In genomic region chr5:21700272-21700821, GRCm38 (mm10) we compare ENCODE assay signal across 9 mouse cellular contexts. TPM values are rescaled to one million over a fixed set of nuclear protein-coding genes. Genes with fewer than 3 reads are reported as not detected.
DNase-seq lines count a peak whose midpoint lies in the region; ATAC-seq and TF ChIP-seq lines count a peak whose summit lies in the region.
"Had no signal": no experiment of that assay in that cellular context is flagged by ENCODE, and none has a peak within 500 bp of the region (broad histone marks: within the 10 kb centered on the region; RNA-seq: fewer than 3 reads in every experiment).

No protein-coding gene starts in this region.

- in situ Hi-C loops in ES-E14 (cut with MboI; ENCODE audit: low sequenced_read_pairs in 2 of 2, unreplicated experiment in 2 of 2): no loop called here

- peak overlapping the region; percentile 72 for H3K9ac ChIP-seq in heart, embryonic 11.5 days (ENCODE audit: low read depth, low read length)
- H3K9ac ChIP-seq in ES-E14 (ENCODE audit: insufficient read depth, low read depth, low read length, poor library complexity, severe bottlenecking): no peak overlapping the region
- peak overlapping the region; percentile 51 for H3K9ac ChIP-seq in forebrain, embryonic 15.5 days (replicated peaks)
- H3K9ac ChIP-seq in liver, embryonic 15.5 days: peak overlapping the region; percentile 74; the same call in 1 of the 2 replicates

- DNase-seq in heart, adult 8-10 months (ENCODE audit: low spot score): no peak
- no peak for DNase-seq in ES-E14 (ENCODE audit: low read depth, low spot score)
- no peak for DNase-seq in adrenal gland, adult 8-10 months
- no peak for DNase-seq in layer of hippocampus, postnatal 25 days (ENCODE audit: extremely low spot score in 1 of 2, low spot score in 1 of 2)
- DNase-seq in lung, postnatal 4 days: no peak

- H3K27me3 ChIP-seq in heart, embryonic 11.5 days (ENCODE audit: control insufficient read depth, insufficient read depth, low read length): no peaks in the 10 kb centered on the region
- H3K27me3 ChIP-seq in forebrain, embryonic 15.5 days: no peaks in the 10 kb centered on the region
- H3K27me3 ChIP-seq in liver, embryonic 15.5 days: no peaks in the 10 kb centered on the region

- peak overlapping the region; percentile 55 for H3K4me3 ChIP-seq in heart, embryonic 11.5 days (ENCODE audit: low read depth, low read length)
- peak overlapping the region; percentile 83 to 93; a peak in 3 of 4 replicates for H3K4me3 ChIP-seq in ES-E14 (ENCODE audit: insufficient read depth in 1 of 2, low read depth in 1 of 2, low read length in 2 of 2, poor library complexity in 1 of 2, severe bottlenecking in 1 of 2)
- H3K4me3 ChIP-seq in forebrain, embryonic 15.5 days: peak overlapping the region; percentile 78
- H3K4me3 ChIP-seq in liver, embryonic 15.5 days (replicated peaks): peak overlapping the region; percentile 85

- 21% methylated on average over 10 of the region's 10 CpGs for WGBS in heart, embryonic 11.5 days (ENCODE audit: insufficient replicate concordance)
- 6% methylated on average over 10 of the region's 10 CpGs for WGBS in forebrain, embryonic 15.5 days
- WGBS in liver, embryonic 15.5 days (ENCODE audit: insufficient replicate concordance): 28% methylated on average over 10 of the region's 10 CpGs

- no peaks in the 10 kb centered on the region for H3K9me3 ChIP-seq in heart, embryonic 11.5 days (replicated peaks; ENCODE audit: control insufficient read depth, low read length)
- H3K9me3 ChIP-seq in ES-E14 (ENCODE audit: control insufficient read depth, insufficient read depth, low read depth, low read length): no peaks in the 10 kb centered on the region
- H3K9me3 ChIP-seq in forebrain, embryonic 15.5 days: no peaks in the 10 kb centered on the region
- H3K9me3 ChIP-seq in liver, embryonic 15.5 days (replicated peaks): no peaks in the 10 kb centered on the region

- H3K27ac ChIP-seq in heart, embryonic 11.5 days (ENCODE audit: low read depth, low read length): no peak overlapping the region
- H3K27ac ChIP-seq in ES-E14 (ENCODE audit: insufficient read depth, low read depth, low read length, poor library complexity, severe bottlenecking): no peak overlapping the region
- H3K27ac ChIP-seq in forebrain, embryonic 15.5 days (replicated peaks): no peak overlapping the region
- no peak overlapping the region for H3K27ac ChIP-seq in liver, embryonic 15.5 days (replicated peaks)

- no peak for ATAC-seq in heart, embryonic 11.5 days (replicated peaks; ENCODE audit: insufficient number of reproducible peaks, low FRiP score, low TSS enrichment)
- ATAC-seq in forebrain, embryonic 15.5 days (replicated peaks): no peak
- ATAC-seq in liver, embryonic 15.5 days (ENCODE audit: insufficient read depth): no peak

- H3K4me1 ChIP-seq in heart, embryonic 11.5 days (ENCODE audit: control insufficient read depth, insufficient read depth, low read length): no peaks in the 10 kb centered on the region; the same call in 1 of the 2 replicates
- peaks cover 0 to 5% of the 10 kb centered on the region in 2 experiments; a peak in 1 of 4 replicates for H3K4me1 ChIP-seq in ES-E14 (ENCODE audit: control insufficient read depth in 2 of 2, insufficient read depth in 2 of 2, low read length in 2 of 2, poor library complexity in 1 of 2)
- H3K4me1 ChIP-seq in forebrain, embryonic 15.5 days: peaks cover 9% of the 10 kb centered on the region
- peaks cover 30% of the 10 kb centered on the region for H3K4me1 ChIP-seq in liver, embryonic 15.5 days (replicated peaks)

- H3K4me2 ChIP-seq in heart, embryonic 11.5 days: peak overlapping the region; percentile 90
- H3K4me2 ChIP-seq in forebrain, embryonic 15.5 days (replicated peaks): peak overlapping the region; percentile 59
- H3K4me2 ChIP-seq in liver, embryonic 15.5 days: peak overlapping the region; percentile 96

- no peaks in the 10 kb centered on the region for H3K36me3 ChIP-seq in heart, embryonic 11.5 days (ENCODE audit: control insufficient read depth, insufficient read depth, low read length)
- H3K36me3 ChIP-seq in ES-E14 (ENCODE audit: control insufficient read depth, insufficient read depth, low read length, poor library complexity, severe bottlenecking): no peaks in the 10 kb centered on the region
- no peaks in the 10 kb centered on the region for H3K36me3 ChIP-seq in forebrain, embryonic 15.5 days
- no peaks in the 10 kb centered on the region for H3K36me3 ChIP-seq in liver, embryonic 15.5 days (replicated peaks)

TF ChIP-seq in ES-E14, 5 proteins besides CTCF, POLR2A, EP300 and RAD21:
- TF ChIP-seq HCFC1 (IDR thresholded peaks at IDR 0.05; ENCODE audit: borderline replicate concordance, insufficient read depth, low read length) (no peak), ZNF384 (IDR thresholded peaks at IDR 0.05; ENCODE audit: low read depth, low read length) (no peak), MAFK (IDR thresholded peaks at IDR 0.05; ENCODE audit: insufficient read depth, low read depth, low read length) (no peak), ZC3H11A (IDR thresholded peaks at IDR 0.05; ENCODE audit: borderline replicate concordance, low read depth, low read length) (no peak), CHD2 (IDR thresholded peaks at IDR 0.05; ENCODE audit: low read depth, low read length) (no peak)

RNA-seq across cellular contexts. Expression of gene Napepld, which starts 0.8 kb away (rescaled TPM):
- 4.2 and 5.2 TPM in 2 replicates for polyA plus RNA-seq in heart, embryonic 11.5 days (2014; fragmentation: Nextera tagmentation; extraction: Ambion mirVana)
- 1 to 10 TPM; 5.0 to 7.0 (median 6.8) TPM for total RNA-seq in heart, adult 8-10 months (2022)
- 4.3 and 7.3 TPM in 2 replicates for total RNA-seq in ES-E14 (2012; rRNA removed)
- polyA plus RNA-seq in forebrain, embryonic 15.5 days (2015; fragmentation: Nextera tagmentation; extraction: Ambion mirVana): 3.9 and 4.2 TPM in 2 replicates
- 0.74 and 1.1 TPM in 2 replicates for polyA plus RNA-seq in liver, embryonic 15.5 days (2015; fragmentation: Nextera tagmentation; extraction: Ambion mirVana)
- total RNA-seq in adrenal gland, adult 8-10 months (2022): 10 to 100 TPM; 43.1 to 64.5 (median 46.1) TPM
- total RNA-seq in layer of hippocampus, postnatal 25 days (2021): 10 to 100 TPM; 21.2 to 24.5 TPM

RNA-seq across cellular contexts. Expression of gene Pmpcb, which starts 36.6 kb away (rescaled TPM):
- polyA plus RNA-seq in heart, embryonic 11.5 days (2014; fragmentation: Nextera tagmentation; extraction: Ambion mirVana): 133 and 136 TPM in 2 replicates
- 100 to 1,000 TPM; 289 to 312 (median 300) TPM for total RNA-seq in heart, adult 8-10 months (2022)
- total RNA-seq in ES-E14 (2012; rRNA removed): 132 and 134 TPM in 2 replicates
- 85.3 and 89.1 TPM in 2 replicates for polyA plus RNA-seq in forebrain, embryonic 15.5 days (2015; fragmentation: Nextera tagmentation; extraction: Ambion mirVana)
- polyA plus RNA-seq in liver, embryonic 15.5 days (2015; fragmentation: Nextera tagmentation; extraction: Ambion mirVana): 38.9 and 44.4 TPM in 2 replicates
- 100 to 1,000 TPM; 215 to 293 (median 236) TPM for total RNA-seq in adrenal gland, adult 8-10 months (2022)
- 10 to 100 TPM; 70.7 to 75.8 TPM for total RNA-seq in layer of hippocampus, postnatal 25 days (2021)

RNA-seq across cellular contexts. Expression of gene Armc10, which starts 54.7 kb away (rescaled TPM):
- 26.1 and 30.3 TPM in 2 replicates for polyA plus RNA-seq in heart, embryonic 11.5 days (2014; fragmentation: Nextera tagmentation; extraction: Ambion mirVana)
- total RNA-seq in heart, adult 8-10 months (2022): 1 to 10 TPM; 7.5 to 8.3 (median 7.8) TPM
- total RNA-seq in ES-E14 (2012; rRNA removed): 73.6 and 86.4 TPM in 2 replicates
- polyA plus RNA-seq in forebrain, embryonic 15.5 days (2015; fragmentation: Nextera tagmentation; extraction: Ambion mirVana): 88.5 and 90.3 TPM in 2 replicates
- polyA plus RNA-seq in liver, embryonic 15.5 days (2015; fragmentation: Nextera tagmentation; extraction: Ambion mirVana): 5.7 TPM in 2 replicates
- total RNA-seq in adrenal gland, adult 8-10 months (2022): 10 to 100 TPM; 21.3 to 23.2 (median 21.4) TPM
- total RNA-seq in layer of hippocampus, postnatal 25 days (2021): 10 to 100 TPM; 21.2 to 22.3 TPM

RNA-seq across cellular contexts. Expression of gene Fbxl13, which starts 54.9 kb away (rescaled TPM):
- 0.06 and 0.20 TPM in 2 replicates for polyA plus RNA-seq in heart, embryonic 11.5 days (2014; fragmentation: Nextera tagmentation; extraction: Ambion mirVana)
- total RNA-seq in heart, adult 8-10 months (2022): not detected
- not detected in 2 replicates for total RNA-seq in ES-E14 (2012; rRNA removed)
- polyA plus RNA-seq in forebrain, embryonic 15.5 days (2015; fragmentation: Nextera tagmentation; extraction: Ambion mirVana): 0.33 and 0.34 TPM in 2 replicates
- 0.08 and 0.16 TPM in 2 replicates for polyA plus RNA-seq in liver, embryonic 15.5 days (2015; fragmentation: Nextera tagmentation; extraction: Ambion mirVana)
- total RNA-seq in adrenal gland, adult 8-10 months (2022): under 1 TPM in 3 of 4 experiments, not detected in 1; 0.19 to 0.52 (median 0.21) TPM
- total RNA-seq in layer of hippocampus, postnatal 25 days (2021): under 1 TPM; 0.17 to 0.26 TPM
- total RNA-seq: hematopoietic stem cell, adult 5-6 weeks had no signal
